Mouse (Mus musculus) ES-E14 (cell line): ENCODE results near the gene Copg1. TPM values are rescaled to one million over a fixed set of nuclear protein-coding genes. Genes with fewer than 3 reads are reported as not detected.

Experiments
- DNase-seq: peaks from one replicate; pipeline ENCODE4 v3.0.0-alpha.2; 2013; ENCODE audit warnings: low read depth, low spot score
- H3K27ac ChIP-seq: 2 replicates; pipeline ENCODE4 v1.5.1; 2012; ENCODE audit warnings: low read depth, mild to moderate bottlenecking, low read length, moderate library complexity, mixed read lengths; ENCODE audit not compliant: poor library complexity, insufficient read depth, severe bottlenecking
- H3K36me3 ChIP-seq: 2 replicates; pipeline ENCODE4 v1.6.1; 2012; ENCODE audit warnings: mild to moderate bottlenecking, low read length, moderate library complexity, mixed read lengths; ENCODE audit not compliant: control insufficient read depth, poor library complexity, insufficient read depth, severe bottlenecking
- H3K4me1 ChIP-seq, 2 experiments: fragments of 150-350 bp in 1 of 2; sonication (generic) in 1 of 2; 2 replicates each; pipeline ENCODE4 v1.6.1; 2012; ENCODE audit warnings: low read length in 2 of 2, mild to moderate bottlenecking in 1 of 2, mixed read lengths in 1 of 2; ENCODE audit not compliant: control insufficient read depth in 2 of 2, insufficient read depth in 2 of 2, poor library complexity in 1 of 2
- H3K4me3 ChIP-seq, 2 experiments: fragments of 150-350 bp in 1 of 2; sonication (generic) in 1 of 2; 2 replicates each; pipeline ENCODE4 v1.5.1; 2012; ENCODE audit warnings: low read length in 2 of 2, low read depth in 1 of 2, mild to moderate bottlenecking in 1 of 2, mixed read lengths in 1 of 2; ENCODE audit not compliant: insufficient read depth in 1 of 2, poor library complexity in 1 of 2, severe bottlenecking in 1 of 2
- H3K9ac ChIP-seq: 2 replicates; pipeline ENCODE4 v1.6.1; 2012; ENCODE audit warnings: low read depth, mild to moderate bottlenecking, low read length, mixed read lengths; ENCODE audit not compliant: poor library complexity, insufficient read depth, severe bottlenecking
- H3K9me3 ChIP-seq: fragments of 150-350 bp; sonication (generic); 2 replicates; pipeline ENCODE4 v1.6.1; 2012; ENCODE audit warnings: low read depth, mild to moderate bottlenecking, low read length; ENCODE audit not compliant: control insufficient read depth, insufficient read depth
- CHD2 ChIP-seq: IDR thresholded peaks from 2 replicates; pipeline ENCODE4 v1.6.1; 2014; ENCODE audit warnings: mild to moderate bottlenecking, low read depth, low read length, inconsistent platforms
- HCFC1 ChIP-seq: IDR thresholded peaks from 2 replicates; pipeline ENCODE4 v1.6.1; 2012; ENCODE audit warnings: low read length, inconsistent platforms, borderline replicate concordance; ENCODE audit not compliant: insufficient read depth
- MAFK ChIP-seq: IDR thresholded peaks from 2 replicates; pipeline ENCODE4 v1.6.1; 2014; ENCODE audit warnings: mild to moderate bottlenecking, low read depth, low read length, inconsistent platforms; ENCODE audit not compliant: insufficient read depth
- ZC3H11A ChIP-seq: IDR thresholded peaks from 2 replicates; pipeline ENCODE4 v1.6.1; 2012; ENCODE audit warnings: low read depth, mild to moderate bottlenecking, inconsistent platforms, low read length, borderline replicate concordance
- ZNF384 ChIP-seq: IDR thresholded peaks from 2 replicates; pipeline ENCODE4 v1.6.1; 2012; ENCODE audit warnings: low read depth, low read length, inconsistent platforms
- in situ Hi-C, 2 experiments: fragments of 600-800 bp; cut with MboI; formaldehyde crosslinking; loops; one replicate each; pipeline ENCODE4 v1.15.1; 2025; ENCODE audit warnings: low sequenced_read_pairs in 2 of 2, inconsistent platforms in 1 of 2; ENCODE audit not compliant: unreplicated experiment in 2 of 2
- total RNA-seq: library from RNA; depleted of rRNA; stranded (reverse); fragments of 300-350 nt; gene quantifications from 2 replicates; pipeline ENCODE4 v1.2.3, GENCODE M21; 2012

The Copg1 gene
- total RNA-seq, 1 experiment: 103 TPM

DNA sequence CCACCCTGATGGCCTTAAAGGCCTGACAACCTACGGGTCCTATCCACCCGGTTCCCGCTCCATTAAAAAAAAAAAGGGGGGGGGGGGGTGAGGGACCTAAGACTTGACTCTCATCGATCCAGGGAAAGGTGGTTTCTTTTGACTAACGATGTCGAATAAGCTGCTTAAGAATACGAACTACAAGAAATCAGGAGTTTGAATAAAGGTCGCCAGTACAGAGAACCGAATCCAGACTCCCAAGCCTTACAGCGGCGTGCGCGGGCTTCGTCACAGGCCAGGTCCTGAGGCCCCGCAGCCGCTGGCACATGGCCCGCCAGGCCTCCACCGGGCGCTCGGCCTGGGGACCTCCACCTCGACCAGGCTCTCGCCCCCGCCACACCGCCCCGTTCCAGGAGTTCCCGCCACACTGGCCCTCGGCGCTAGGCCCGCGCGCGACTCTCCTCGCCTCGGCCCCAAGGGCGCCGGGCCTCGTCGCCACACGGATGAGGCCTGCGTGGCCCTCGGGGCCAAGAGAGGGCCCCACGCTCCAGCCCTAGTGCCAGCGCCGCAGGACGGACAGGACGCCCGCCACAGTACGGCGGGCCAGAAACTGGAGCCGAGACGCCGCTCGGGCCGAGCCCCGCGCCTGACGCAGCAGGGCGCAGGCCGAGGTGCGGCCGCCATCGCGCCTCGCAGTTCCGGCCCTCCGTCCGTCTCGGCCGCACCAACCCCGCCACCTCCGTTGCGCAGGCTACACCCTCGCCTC is 37.3 kb upstream of the Copg1 start:
- Histone ChIP-seq H3K27ac (peak overlapping the region; percentile 93), H3K4me3 (peak overlapping the region; percentile 88 to 97), H3K4me1 (peaks cover 7 to 11% of the 10 kb centered on the region in 2 experiments; a peak in 3 of 4 replicates), H3K9me3 (no peaks in the 10 kb centered on the region), H3K9ac (peak overlapping the region; percentile 97), H3K36me3 (peaks cover 9% of the 10 kb centered on the region)
- in situ Hi-C loops: no loop called here
- DNase-seq: no peak
- TF ChIP-seq MAFK (no peak), ZNF384 (no peak), CHD2 (no peak), ZC3H11A (no peak), HCFC1 (no peak)

DNA sequence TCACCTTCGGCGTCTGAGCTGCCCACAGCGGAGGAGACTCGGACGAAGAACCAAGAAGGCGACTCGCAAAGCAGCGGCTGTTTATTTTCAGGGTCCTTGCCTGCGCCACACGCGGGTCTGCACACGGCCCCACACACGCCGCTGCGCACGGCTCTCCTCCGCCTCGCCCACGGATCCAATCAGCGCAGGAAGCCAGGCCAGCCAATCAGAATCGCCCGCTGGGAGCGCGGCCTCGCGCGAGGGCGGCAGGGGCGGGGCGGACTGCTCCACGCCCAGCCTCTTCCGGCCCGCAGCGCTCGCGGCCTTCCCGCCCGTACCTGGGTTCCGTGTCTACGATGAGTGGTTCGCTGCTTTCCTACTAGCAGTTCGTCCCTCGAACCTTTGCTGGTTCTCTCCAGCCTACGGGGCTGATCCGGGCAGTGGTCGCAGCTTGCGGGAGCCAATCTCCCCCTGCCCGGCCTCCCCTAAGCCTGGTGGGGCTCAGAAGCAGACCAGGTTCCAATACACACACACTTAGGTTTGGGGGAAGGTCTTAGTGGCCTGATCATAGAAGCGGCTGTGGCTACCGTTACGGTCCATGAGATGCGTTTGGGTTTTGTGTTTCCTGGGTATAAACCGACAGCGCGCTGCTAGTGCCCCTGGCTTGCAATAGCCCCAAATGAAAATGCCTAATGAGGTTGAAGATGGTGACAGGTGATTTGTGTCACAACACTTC is 36.6 kb upstream of the Copg1 start, which contains the start of gene Cnbp:
TSS of gene Cnbp (minus strand) at position 207 of the 715 bp plus-strand sequence.
- peak within 1 kb of the TSS; percentile 98 for H3K9ac ChIP-seq
- no peaks in the 10 kb centered on the region for H3K9me3 ChIP-seq
- peaks cover 7 to 11% of the 10 kb centered on the region in 2 experiments; a peak in 3 of 4 replicates for H3K4me1 ChIP-seq
- in situ Hi-C loops: no loop called here
- peaks cover 5% of the 10 kb centered on the region for H3K36me3 ChIP-seq
- DNase-seq: peak; percentile 93
- H3K4me3 ChIP-seq: peak within 1 kb of the TSS; percentile 88 to 97
- TF ChIP-seq ZC3H11A (no peak), HCFC1 (peak; percentile 67), CHD2 (peak; percentile 75; the same call in 1 of the 2 replicates)
- peak within 1 kb of the TSS; percentile 93 for H3K27ac ChIP-seq

- TF ChIP-seq CHD2: no peak
- no peak for TF ChIP-seq ZC3H11A
- TF ChIP-seq ZNF384: no peak
- no peak for TF ChIP-seq HCFC1
- no peak for TF ChIP-seq MAFK
- peaks cover 7 to 11% of the 10 kb centered on the region in 2 experiments; a peak in 3 of 4 replicates for H3K4me1 ChIP-seq
- DNase-seq: no peak
- H3K9me3 ChIP-seq: no peaks in the 10 kb centered on the region
- H3K9ac ChIP-seq: no peak overlapping the region
- in situ Hi-C loops: no loop called here
- peak overlapping the region in 1 of 2 experiments; percentile 97; a peak in 2 of 4 replicates for H3K4me3 ChIP-seq
- H3K36me3 ChIP-seq: peaks cover 3% of the 10 kb centered on the region
- H3K27ac ChIP-seq: no peak overlapping the region; the same call in 1 of the 2 replicates
These were observed 35.7 kb upstream of the Copg1 start for GRCm38 (mm10) chr6:87851871-87852270.

DNA sequence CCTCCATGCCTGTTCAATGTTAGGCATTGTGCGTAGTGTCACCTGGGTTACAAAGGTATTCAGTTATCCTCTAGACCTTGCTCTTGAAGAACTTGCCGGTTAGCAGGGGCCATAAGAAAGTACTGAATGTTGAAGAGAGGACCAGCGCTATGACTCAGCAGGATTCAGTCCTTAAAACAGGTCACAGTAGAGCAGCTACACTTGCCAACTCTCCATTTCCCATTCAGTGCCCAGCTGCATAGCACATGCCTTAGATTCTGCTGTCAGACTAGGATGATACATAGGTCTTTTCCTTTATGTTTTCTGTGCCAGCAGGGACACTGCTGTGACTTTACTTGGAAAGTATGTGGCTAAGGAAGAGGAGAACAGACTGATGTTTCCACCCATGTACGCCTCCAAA is 34.2 kb upstream of the Copg1 start:
- peaks cover 3% of the 10 kb centered on the region for H3K36me3 ChIP-seq
- in situ Hi-C loops: no loop called here
- no peak overlapping the region for H3K27ac ChIP-seq
- TF ChIP-seq MAFK (peak; percentile 55; the same call in 1 of the 2 replicates), CHD2 (no peak)
- no peak overlapping the region for H3K9ac ChIP-seq
- no peak overlapping the region for H3K4me3 ChIP-seq
- H3K9me3 ChIP-seq: no peaks in the 10 kb centered on the region
- peaks cover 7 to 11% of the 10 kb centered on the region in 2 experiments; a peak in 3 of 4 replicates for H3K4me1 ChIP-seq
- DNase-seq: no peak
